Mouse (Mus musculus): ENCODE results near the gene Fam149b. TPM values are rescaled to one million over a fixed set of nuclear protein-coding genes. Genes with fewer than 3 reads are reported as not detected.
A peak's percentile ranks its signal among the peaks of the same experiment; 100 is the strongest.

Fam149b gene
- polyA plus RNA-seq, 1 experiment from 2014 or later: 23.1 TPM

DNA sequence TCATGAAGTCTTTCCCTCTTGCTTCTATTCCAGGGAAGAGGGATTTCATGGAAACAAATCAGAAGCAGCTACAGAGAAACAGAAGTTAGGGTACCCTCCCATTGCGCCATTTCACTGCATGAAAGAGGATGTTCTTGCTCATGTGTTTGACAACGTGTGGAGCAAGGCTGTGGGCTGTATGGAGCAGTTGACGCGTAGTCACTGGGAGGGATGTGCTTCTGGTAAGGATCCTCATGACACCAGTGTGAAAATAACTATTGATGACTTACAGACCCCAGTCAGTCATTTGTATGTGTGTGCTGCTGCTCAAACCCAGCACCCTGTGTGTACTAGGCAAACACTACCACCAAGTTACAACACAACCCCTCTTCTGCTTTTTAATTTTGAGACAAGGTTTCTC is 15.3 kb downstream of the Fam149b start:
- ATAC-seq (replicated peaks; ENCODE audit: insufficient number of reproducible peaks, insufficient read depth, low FRiP score, low read depth): no peak
- 88% methylated on average over 4 of the region's 4 CpGs for WGBS
- peaks cover 77% of the 10 kb centered on the region for H3K36me3 ChIP-seq

GRCm38 (mm10) chr14:20368271-20368670 is 20.3 kb downstream of the Fam149b start:
- Histone ChIP-seq H3K9me3 (replicated peaks) (no peaks in the 10 kb centered on the region), H3K36me3 (peaks cover 43% of the 10 kb centered on the region), H3K4me2 (no peak overlapping the region), H3K4me1 (replicated peaks) (no peaks in the 10 kb centered on the region), H3K27me3 (no peaks in the 10 kb centered on the region), H3K9ac (no peak overlapping the region), H3K4me3 (no peak overlapping the region), H3K27ac (no peak overlapping the region)
- ATAC-seq (replicated peaks; ENCODE audit: insufficient number of reproducible peaks, insufficient read depth, low FRiP score, low read depth): no peak
- 93% methylated on average over 3 of the region's 3 CpGs for WGBS

More for the DNA sequence above, 15.3 kb downstream of the Fam149b start:
- Histone ChIP-seq H3K9me3 (replicated peaks) (no peaks in the 10 kb centered on the region), H3K9ac (no peak overlapping the region), H3K27me3 (no peaks in the 10 kb centered on the region), H3K4me3 (no peak overlapping the region), H3K27ac (no peak overlapping the region), H3K4me2 (no peak overlapping the region), H3K4me1 (replicated peaks) (no peaks in the 10 kb centered on the region)

GRCm38 (mm10) chr14:20370798-20371197 is 22.8 kb downstream of the Fam149b start:
- H3K9ac ChIP-seq: no peak overlapping the region
- H3K4me2 ChIP-seq: no peak overlapping the region
- H3K4me3 ChIP-seq: no peak overlapping the region
- no peaks in the 10 kb centered on the region for H3K9me3 ChIP-seq (replicated peaks)
- H3K27ac ChIP-seq: no peak overlapping the region
- peaks cover 39% of the 10 kb centered on the region for H3K36me3 ChIP-seq
- no peaks in the 10 kb centered on the region for H3K4me1 ChIP-seq (replicated peaks)
- no peaks in the 10 kb centered on the region for H3K27me3 ChIP-seq
- 87% methylated on average over 7 of the region's 7 CpGs for WGBS
- no peak for ATAC-seq (replicated peaks; ENCODE audit: insufficient number of reproducible peaks, insufficient read depth, low FRiP score, low read depth)

GRCm38 (mm10) chr14:20371854-20372253 is 23.9 kb downstream of the Fam149b start:
- 88% methylated on average over 1 of the region's 1 CpGs for WGBS

GRCm38 (mm10) chr14:20377112-20377521 is 29.2 kb downstream of the Fam149b start:
- peaks cover 32% of the 10 kb centered on the region for H3K36me3 ChIP-seq
- peaks cover 21% of the 10 kb centered on the region for H3K4me1 ChIP-seq (replicated peaks)
- peak; percentile 60; the same call in 1 of the 2 replicates for ATAC-seq (replicated peaks; ENCODE audit: insufficient number of reproducible peaks, insufficient read depth, low FRiP score, low read depth)
- H3K4me3 ChIP-seq: no peak overlapping the region
- H3K27ac ChIP-seq: peak overlapping the region; percentile 17
- no peak overlapping the region for H3K4me2 ChIP-seq
- no peaks in the 10 kb centered on the region for H3K27me3 ChIP-seq
- H3K9ac ChIP-seq: no peak overlapping the region
- H3K9me3 ChIP-seq (replicated peaks): no peaks in the 10 kb centered on the region
- 42% methylated on average over 4 of the region's 4 CpGs for WGBS

More at GRCm38 (mm10) chr14:20371854-20372253, 23.9 kb downstream of the Fam149b start:
- no peak overlapping the region for H3K4me2 ChIP-seq
- H3K9ac ChIP-seq: no peak overlapping the region
- no peaks in the 10 kb centered on the region for H3K27me3 ChIP-seq
- no peak for ATAC-seq (replicated peaks; ENCODE audit: insufficient number of reproducible peaks, insufficient read depth, low FRiP score, low read depth)
- H3K36me3 ChIP-seq: peaks cover 38% of the 10 kb centered on the region
- no peak overlapping the region for H3K27ac ChIP-seq
- peaks cover 4% of the 10 kb centered on the region for H3K4me1 ChIP-seq (replicated peaks)
- no peaks in the 10 kb centered on the region for H3K9me3 ChIP-seq (replicated peaks)
- H3K4me3 ChIP-seq: no peak overlapping the region

DNA sequence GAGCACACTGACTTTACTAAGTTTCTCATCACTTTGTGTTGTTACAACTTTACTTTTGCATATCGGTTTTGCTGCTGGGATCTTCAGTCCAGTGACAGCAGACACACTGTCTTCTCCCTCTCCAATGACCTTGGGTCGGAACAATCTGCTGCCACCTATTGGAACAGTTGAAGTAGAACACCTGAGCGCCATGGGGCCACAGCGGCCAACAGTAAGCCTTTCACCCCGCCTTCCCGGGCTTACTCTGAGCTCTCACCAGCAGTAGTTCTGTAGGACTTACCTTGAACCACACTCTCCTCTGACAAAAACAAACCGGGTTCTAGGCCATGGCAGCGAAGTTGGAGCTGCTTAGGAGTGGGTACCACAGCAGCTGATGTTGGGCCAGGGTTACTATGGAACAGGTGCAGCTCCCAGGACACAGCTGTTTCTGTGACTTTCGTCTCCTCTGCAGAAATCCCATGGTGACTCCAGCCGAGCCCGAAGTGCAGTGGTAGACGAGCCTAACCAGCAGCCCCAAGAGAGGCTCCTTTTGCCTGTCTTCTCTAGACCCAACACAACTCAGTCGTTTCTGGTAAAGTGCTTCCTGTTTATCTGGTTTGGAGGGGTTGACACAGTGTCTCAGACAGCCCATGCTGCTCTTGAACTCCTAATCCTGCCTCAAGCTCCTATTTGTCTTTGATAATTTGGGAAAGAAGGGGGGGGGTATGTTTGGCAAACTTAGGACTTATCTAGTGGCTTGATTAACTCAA is 30.5 kb downstream of the Fam149b start:
- no peaks in the 10 kb centered on the region for H3K9me3 ChIP-seq (replicated peaks)
- H3K4me3 ChIP-seq: no peak overlapping the region
- peak; percentile 83 for ATAC-seq (replicated peaks; ENCODE audit: insufficient number of reproducible peaks, insufficient read depth, low FRiP score, low read depth)
- H3K4me1 ChIP-seq (replicated peaks): peaks cover 21% of the 10 kb centered on the region
- H3K36me3 ChIP-seq: peaks cover 39% of the 10 kb centered on the region
- no peak overlapping the region for H3K9ac ChIP-seq
- 33% methylated on average over 13 of the region's 13 CpGs for WGBS
- H3K27me3 ChIP-seq: no peaks in the 10 kb centered on the region
- peak overlapping the region; percentile 21; the same call in 1 of the 2 replicates for H3K27ac ChIP-seq
- peak overlapping the region; percentile 33 for H3K4me2 ChIP-seq

DNA sequence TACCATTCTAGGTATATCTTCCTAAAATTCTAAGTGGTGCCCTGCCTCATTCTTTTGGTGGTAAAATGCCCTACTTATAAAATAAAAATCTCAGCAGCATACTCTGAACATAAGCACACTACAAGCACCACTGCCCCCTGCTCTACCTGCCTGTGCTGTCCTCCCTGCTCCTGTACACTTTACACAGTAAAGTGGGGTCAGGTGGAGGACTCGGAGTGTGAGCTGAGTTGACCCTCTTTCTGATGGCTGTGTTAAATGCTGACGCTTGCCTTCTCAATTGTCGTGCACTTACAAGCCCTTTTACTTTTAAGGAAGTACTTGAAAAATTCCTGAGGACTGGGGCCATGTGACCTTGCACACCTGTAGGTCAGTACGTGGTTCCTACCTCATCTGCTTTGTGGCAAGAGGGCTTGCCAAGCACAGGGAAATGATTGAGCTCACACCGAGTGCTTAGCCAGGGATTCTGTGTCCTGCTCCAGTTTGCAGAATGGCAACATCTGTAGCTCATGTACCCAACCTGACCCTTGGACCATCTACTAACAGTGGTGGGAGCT is 31.2 kb downstream of the Fam149b start:
- no peak overlapping the region for H3K27ac ChIP-seq
- WGBS: 76% methylated on average over 5 of the region's 5 CpGs
- no peaks in the 10 kb centered on the region for H3K27me3 ChIP-seq
- H3K4me3 ChIP-seq: no peak overlapping the region
- H3K36me3 ChIP-seq: peaks cover 39% of the 10 kb centered on the region
- H3K9me3 ChIP-seq (replicated peaks): no peaks in the 10 kb centered on the region
- H3K9ac ChIP-seq: no peak overlapping the region
- H3K4me2 ChIP-seq: no peak overlapping the region
- H3K4me1 ChIP-seq (replicated peaks): peaks cover 21% of the 10 kb centered on the region
- ATAC-seq (replicated peaks; ENCODE audit: insufficient number of reproducible peaks, insufficient read depth, low FRiP score, low read depth): no peak

GRCm38 (mm10) chr14:20379753-20380430 is 31.9 kb downstream of the Fam149b start:
- Histone ChIP-seq H3K4me1 (replicated peaks) (peaks cover 21% of the 10 kb centered on the region), H3K4me2 (no peak overlapping the region), H3K9me3 (replicated peaks) (no peaks in the 10 kb centered on the region), H3K9ac (no peak overlapping the region), H3K4me3 (no peak overlapping the region), H3K36me3 (peaks cover 40% of the 10 kb centered on the region), H3K27me3 (no peaks in the 10 kb centered on the region), H3K27ac (no peak overlapping the region)
- WGBS: 79% methylated on average over 9 of the region's 9 CpGs
- no peak for ATAC-seq (replicated peaks; ENCODE audit: insufficient number of reproducible peaks, insufficient read depth, low FRiP score, low read depth)

DNA sequence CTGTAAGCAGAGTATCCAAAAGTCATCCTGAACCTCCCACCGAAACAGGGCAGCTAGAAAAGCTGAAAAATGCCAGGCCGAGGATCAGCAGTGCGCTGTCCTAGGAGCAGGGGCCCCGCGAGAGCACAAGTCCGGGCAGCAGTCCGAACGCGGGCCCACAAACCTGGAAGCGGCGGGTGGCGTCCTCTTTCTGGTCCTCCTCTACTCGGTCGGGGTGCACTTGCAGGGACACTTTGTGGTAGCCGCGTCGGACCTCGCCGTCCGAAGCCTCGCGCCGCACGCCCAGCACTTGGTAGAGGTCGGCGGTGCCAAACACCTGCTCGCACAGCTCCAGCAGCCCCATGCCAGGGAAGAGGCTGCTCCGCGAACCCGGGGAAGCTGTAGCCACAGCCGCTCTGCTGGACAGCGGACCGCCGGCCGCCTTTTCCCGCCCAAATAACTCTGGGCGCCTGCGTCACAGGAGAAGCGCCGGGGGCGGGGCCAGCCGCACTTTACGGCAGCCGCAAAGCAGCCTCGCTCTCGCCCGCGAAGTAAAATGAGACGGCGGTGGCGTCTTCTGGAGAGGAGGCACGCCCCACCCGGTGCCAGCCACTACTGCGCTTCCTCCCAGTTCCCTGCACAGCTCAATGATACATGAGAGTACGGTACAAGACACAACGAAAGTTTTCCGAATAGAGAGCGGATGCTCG is 40.6 kb downstream of the Fam149b start, which contains the start of gene Dnajc9:
Gene Dnajc9, minus strand, starts transcription at position 470 of the 689 bp plus-strand sequence.
- under 1% methylated on average over 59 of the region's 59 CpGs for WGBS
- Histone ChIP-seq H3K36me3 (peaks cover 37% of the 10 kb centered on the region), H3K27ac (peak within 1 kb of the TSS; percentile 78)

GRCm38 (mm10) chr14:20389446-20390079 is 41.6 kb downstream of the Fam149b start:
- Histone ChIP-seq H3K4me3 (peak overlapping the region; percentile 74), H3K27ac (peak overlapping the region; percentile 78; the same call in 1 of the 2 replicates), H3K36me3 (peaks cover 31% of the 10 kb centered on the region), H3K9ac (no peak overlapping the region), H3K4me2 (peak overlapping the region; percentile 89), H3K9me3 (replicated peaks) (no peaks in the 10 kb centered on the region), H3K4me1 (replicated peaks) (peaks cover 32% of the 10 kb centered on the region), H3K27me3 (no peaks in the 10 kb centered on the region)
- 83% methylated on average over 8 of the region's 8 CpGs for WGBS
- no peak for ATAC-seq (replicated peaks; ENCODE audit: insufficient number of reproducible peaks, insufficient read depth, low FRiP score, low read depth)

More for the DNA sequence above, 40.6 kb downstream of the Fam149b start, which contains the start of gene Dnajc9:
- ATAC-seq (replicated peaks; ENCODE audit: insufficient number of reproducible peaks, insufficient read depth, low FRiP score, low read depth): peak; percentile 64
- Histone ChIP-seq H3K4me2 (peak within 1 kb of the TSS; percentile 89), H3K4me3 (peak within 1 kb of the TSS; percentile 74), H3K27me3 (no peaks in the 10 kb centered on the region), H3K9ac (peak within 1 kb of the TSS; percentile 74), H3K9me3 (replicated peaks) (no peaks in the 10 kb centered on the region), H3K4me1 (replicated peaks) (peaks cover 32% of the 10 kb centered on the region)

All from heart, embryonic 15.5 days (tissue).